Mouse (Mus musculus): Measurements from ENCODE around the gene Mpig6b.

GRCm38 (mm10) chr17:35064378-35064877 lies 1.6 kb downstream of the Mpig6b start:
- TF ChIP-seq GATA1 (IDR thresholded peaks at IDR 0.05; ENCODE audit: borderline replicate concordance, low read length) (no peak), FLI1 (IDR thresholded peaks at IDR 0.05; ENCODE audit: low read length) (no peak)

All from megakaryocyte, embryonic 14.5 days (primary cell).